Mouse (Mus musculus) CD8-positive naive resting alpha-beta T cell, adult 2 months (primary cell): ENCODE results near the gene Obox7.
"Not testable (repeated sequence)": the region's sequence is repeated elsewhere in the genome, so short reads cannot be mapped to it uniquely, and the experiment has no call there.

Source experiments
- DNase-seq, 2 experiments: peaks; one replicate each; pipeline ENCODE4 v3.0.0; 2022; ENCODE audit warnings: low read depth in 2 of 2, low spot score in 2 of 2

The Obox7 gene

GRCm38 (mm10) chr7:14659196-14659595, at the start of gene Obox7:
Gene Obox7 (plus strand): TSS chr7:14659496.
- not testable (repeated sequence) for DNase-seq

- DNase-seq = not testable (repeated sequence)
Measured at GRCm38 (mm10) chr7:14622556-14623542, 36.4 kb upstream of the Obox7 start.
